Mouse (Mus musculus) adrenal gland, adult 18-20 months (tissue): Measurements from ENCODE around the gene Trub1. TPM values are rescaled to one million over a fixed set of nuclear protein-coding genes. Genes with fewer than 3 reads are reported as not detected.

ENCODE experiments used
- DNase-seq, 2 experiments: peaks; one replicate each; pipeline ENCODE4 v3.0.0; 2021 to 2022; ENCODE audit warnings: low spot score in 2 of 2
- total RNA-seq, 2 experiments: library from RNA; stranded (reverse); gene quantifications; 1 replicate in 1 of 2; 2 replicates in 1 of 2; pipeline ENCODE4 v1.2.3; 2021

Trub1 gene
- total RNA-seq, 2 experiments from 2014 or later, result 10.1 to 16.8 TPM

DNA sequence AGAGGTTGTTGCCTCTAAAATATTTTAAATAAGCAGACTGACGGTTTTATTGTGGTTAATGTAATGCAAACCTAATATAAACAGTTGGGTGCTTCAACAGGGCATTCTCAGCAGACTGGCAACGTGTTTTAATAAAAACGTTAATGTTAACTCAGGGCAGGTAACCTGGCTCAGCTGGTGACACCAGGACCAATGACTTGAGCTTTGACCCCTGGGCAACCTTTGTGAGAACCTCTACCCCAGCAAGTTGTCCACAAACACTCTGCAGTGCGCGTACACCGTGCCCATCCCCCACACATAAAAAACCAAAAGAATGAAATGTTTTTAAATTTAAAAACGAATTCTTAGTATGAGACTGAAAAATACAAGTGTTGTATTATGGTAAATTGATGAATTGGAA lies 36.8 kb downstream of the Trub1 start:
- DNase-seq, result no peak

DNA sequence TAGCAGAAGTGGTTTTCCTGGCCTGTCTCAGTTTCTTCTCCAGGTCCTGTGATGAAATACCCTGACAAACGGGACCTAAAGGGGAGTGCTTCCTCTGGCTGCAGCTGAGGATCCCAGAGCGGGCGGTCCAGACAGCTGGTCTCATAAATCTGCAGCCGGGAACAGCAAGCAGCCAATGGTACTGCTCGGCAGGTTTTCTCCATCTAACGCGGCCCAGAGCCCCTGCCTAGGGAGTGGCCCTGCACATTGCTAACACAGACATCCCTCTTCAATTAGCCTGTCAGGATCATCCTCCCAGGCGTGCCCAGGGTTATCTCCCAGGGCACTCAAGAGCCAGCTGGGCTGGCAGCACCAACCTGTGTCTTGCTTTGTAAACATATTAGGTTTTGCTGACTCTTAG lies 38.3 kb downstream of the Trub1 start:
- DNase-seq, result no peak

DNA sequence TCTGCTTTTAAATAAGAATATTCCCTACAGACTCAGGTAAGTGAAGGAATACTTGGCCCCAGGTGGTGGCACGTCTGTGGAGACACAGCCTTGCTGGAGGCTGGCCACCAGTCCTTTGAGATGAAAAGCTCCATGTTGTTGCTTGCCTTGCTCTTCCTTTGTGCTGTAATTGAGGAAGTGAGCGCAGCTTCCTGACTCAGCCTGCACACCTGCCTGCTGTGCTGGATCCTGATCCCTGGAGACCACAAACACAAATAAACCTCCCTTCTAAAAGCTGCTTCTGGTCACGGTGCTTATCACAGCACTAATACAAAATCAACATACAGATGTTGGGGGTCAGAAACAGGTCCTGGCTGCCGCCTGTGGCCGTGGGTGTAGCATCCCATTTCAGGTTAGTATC lies 41.3 kb downstream of the Trub1 start:
- no peak for DNase-seq

DNA sequence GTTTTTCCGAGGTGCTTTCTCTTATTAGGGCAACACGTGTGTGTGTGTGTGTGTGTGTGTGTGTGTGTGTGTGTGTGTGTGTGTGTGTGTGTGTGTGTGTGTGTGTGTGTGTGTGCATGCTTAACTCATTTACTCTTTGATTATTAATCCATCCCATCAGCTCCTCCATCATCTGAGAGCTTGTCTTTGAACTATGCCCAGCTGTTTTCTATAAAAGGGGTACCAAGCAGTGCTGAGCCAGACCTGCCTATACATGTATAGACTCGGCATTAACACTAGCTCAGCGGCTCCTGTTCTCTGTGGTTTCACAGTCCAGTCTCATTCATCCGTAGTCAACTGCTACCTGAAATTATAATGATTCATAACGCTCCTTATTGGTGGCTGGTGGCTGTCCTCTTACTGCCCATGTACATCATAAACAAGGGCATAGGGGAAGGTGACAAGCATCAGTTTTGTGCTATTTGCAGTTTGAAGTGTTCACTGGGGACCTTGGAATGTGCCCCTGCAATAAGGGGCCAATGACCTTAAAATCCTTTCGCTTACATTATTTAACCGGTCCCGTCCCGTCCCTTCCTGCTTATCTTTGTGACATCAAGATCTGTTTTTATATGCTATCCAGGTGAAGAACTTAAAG lies 45.5 kb downstream of the Trub1 start:
- DNase-seq, result no peak

DNA sequence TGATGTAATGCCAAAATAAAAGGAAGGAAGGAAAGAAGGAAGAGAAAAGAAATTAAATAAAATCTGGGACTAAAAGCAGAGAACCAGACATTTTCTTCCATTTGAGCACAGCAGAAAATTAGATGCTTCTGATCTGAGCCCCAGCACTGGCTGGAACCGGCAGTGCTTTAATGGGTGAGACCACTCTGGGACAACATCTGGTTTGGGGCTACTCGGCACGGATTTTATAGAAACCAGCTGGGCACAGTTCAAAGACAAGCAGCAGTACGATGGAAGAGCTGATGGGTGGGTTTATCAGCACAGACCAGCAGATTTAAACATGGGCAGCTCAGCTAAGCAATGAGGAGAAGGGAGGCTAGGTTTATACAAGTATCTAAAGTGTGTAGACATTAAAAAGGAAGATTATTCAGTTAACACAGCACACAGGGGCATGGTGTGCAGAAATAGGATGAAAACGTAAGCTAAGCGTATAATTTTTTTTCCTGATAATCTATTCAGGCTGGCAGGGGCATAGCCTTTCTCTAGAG lies 46.2 kb downstream of the Trub1 start:
- DNase-seq, result no peak

DNA sequence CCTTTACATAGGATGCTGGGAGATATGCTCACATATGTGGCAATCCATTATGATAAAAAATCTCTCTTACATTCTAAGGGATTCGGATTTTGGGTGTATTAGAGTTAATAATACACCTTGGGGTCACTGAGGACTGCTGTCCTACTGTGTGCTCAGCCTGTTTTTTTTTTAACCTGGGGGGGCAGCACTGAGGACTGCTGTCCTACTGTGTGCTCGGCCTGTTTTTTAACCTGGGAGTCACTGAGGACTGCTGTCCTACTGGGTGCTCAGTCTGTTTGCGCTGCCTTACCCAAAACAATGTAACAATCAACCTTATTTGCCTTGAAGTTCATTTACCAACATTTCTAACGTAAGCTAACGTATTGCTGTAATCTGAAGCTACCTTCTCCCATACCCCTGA lies 47.5 kb downstream of the Trub1 start:
- DNase-seq, result no peak

DNA sequence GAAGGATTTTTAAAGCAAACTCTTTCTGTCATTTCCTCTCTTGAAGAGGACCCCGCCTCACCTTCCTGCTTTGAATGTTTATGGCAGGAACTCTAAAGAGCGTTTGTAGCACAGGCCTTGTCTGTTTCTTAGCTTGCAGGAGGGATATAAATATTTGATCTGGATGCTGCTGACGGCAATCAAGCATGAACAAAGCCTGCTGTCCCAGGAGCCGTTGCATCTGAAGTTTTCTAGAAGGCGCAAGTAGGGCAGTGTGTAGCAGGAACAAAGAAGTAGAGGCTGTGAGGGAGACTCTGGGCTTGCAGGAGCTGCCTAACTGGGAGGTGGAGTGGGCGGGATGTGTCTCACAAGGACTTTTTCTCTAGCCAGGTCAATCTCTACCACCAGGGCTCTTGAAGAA lies 50.4 kb downstream of the Trub1 start:
- DNase-seq, result no peak

DNA sequence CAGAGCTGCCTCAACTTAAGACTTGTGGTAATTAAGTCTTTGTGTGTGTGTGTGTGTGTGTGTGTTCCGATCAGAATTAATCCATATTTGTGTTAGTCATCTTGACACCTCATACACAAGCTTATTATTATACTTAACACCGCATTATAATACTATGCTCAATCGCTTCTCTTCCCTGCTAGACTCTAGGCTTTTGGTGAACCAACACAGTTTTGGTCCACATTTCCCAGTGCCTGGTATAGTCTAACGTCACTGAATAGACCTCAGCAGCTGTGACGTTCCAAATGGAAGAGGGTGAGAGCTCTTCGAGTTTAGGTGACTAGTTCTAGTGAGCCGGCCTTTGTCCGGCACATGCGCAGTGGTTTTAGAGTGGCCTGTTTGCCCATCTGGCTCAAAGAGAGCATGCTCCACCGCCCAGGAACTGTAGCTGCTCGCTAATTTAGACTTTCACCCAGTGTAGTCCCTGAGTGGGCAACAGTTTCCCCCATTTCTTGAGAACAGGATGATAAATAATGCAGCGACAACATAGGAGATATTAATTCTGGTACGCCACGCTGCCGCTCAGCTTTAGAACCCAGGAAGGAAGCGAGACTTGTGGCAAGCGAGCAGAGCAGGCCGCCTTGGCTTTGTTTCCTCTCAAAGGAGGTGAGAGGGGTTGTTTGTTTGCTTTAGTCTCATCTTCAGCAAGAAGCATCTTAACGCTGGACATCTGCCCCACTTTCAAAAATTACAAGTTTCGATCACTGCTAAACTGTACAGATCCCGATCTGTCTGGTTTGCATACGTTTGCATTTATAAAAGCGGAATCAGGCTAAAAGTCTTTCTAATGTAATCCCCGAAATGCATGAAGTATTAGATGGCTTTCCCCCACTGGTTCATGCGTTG lies 52.6 kb downstream of the Trub1 start:
- no peak for DNase-seq

DNA sequence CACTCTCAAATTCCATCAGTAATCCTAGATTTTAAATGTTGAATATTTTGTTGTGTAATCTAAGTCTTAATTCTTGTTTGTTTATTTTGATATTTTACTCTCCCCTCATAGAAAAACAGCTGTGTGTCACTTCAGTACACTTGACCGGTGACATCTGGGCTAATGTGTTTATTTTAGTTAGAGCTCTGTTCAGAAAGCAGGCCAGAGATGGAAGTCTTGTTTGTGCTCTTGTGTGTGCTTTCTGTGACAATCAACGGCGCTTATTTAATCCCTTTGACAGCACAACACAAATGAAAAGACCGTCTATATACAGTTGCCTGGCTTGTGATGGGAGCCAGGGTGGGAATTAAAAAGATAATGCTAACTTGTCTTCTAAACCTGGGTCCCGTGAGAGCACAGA lies 53.9 kb downstream of the Trub1 start:
- no peak for DNase-seq

DNA sequence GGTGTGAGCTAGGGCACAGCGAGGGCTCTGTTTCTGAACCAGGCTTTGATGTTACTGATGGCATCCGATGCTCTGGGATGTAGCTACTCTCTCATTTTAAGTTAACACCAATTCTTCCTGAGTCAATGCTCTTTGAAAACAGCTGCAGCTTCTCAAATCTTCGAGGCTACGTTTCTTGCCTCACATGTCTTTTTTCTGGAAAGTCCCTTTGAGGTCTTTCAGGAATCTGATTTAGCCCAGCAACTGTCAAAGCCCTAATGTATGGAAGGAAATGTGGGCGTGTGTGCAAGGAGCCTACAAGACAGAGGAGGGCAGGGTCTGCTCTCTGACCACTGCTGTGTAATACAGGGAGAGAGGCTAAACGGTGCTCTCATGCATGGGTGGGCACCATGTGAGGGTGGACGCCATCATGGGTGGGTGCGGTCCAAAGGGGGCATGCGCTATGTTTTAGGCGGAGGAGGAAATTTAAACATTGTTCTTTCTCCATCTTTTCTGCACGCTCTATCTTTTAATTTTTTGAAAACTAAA lies 55.6 kb downstream of the Trub1 start:
- DNase-seq, result no peak

DNA sequence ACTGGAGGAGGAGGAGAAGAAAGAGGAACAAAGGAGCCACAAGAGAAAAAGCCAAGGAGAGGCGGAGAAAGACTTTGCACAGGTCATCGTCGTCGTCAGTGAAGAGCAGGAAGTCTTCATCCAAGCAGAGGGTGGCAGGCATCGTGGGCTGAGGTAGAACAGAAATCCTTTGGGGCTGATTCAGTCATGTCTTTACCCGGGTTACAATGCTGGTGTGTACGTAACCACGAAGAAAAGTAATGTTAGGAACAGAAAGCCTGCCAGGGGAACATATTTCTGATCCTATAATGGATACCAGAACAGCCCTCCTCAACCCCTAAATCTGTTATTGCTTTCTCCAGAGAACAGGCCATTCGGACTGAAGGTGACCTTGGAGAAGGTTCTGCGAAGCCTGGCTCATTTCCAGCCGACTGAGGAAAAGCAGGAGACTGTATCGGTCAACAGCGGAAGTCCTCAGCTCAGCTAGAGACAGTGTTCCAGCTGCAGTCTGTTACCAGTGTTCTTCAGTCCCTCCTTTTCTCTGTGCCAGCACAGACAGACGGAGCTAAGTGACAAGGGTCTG lies 57.1 kb downstream of the Trub1 start:
- peak in 1 of 2 experiments; percentile 33 for DNase-seq

DNA sequence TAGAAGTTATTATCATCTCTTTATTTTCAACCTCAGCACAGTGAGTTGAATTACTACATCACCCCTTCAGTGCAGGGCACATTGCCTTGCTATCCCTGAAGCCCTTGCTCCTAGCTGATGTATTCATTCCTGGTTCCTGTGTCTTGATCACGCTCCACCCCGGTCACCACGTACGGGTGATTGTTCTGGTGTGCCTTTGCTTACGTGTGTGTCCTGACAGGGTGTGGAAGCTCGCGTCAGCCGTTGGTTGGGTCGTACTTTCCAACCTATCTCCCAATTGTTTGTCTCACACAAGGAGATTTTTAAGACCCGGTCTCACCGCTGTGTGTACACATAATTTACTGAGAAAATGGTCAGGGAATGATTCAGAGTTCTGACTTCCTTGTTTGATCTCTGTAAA lies 58.1 kb downstream of the Trub1 start:
- no peak for DNase-seq

DNA sequence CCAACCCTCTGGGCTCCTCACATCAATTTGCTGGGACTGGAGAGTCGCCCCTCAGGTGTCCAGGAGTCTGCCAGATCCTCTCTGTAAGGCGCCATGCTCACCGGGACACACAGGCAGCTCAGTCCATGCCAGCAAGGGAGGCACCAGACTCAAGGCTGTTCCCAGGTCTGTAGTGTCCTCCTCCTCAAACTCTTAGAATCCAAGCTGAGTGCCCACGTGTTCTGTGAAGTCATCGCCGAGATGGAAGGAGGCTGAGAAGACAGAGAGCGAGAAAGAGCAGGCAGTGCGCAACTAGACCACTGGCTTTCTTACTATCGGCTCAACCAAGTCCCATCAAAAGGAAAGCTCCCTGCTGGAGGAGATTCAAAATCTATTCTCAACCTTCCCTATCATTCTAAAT lies 60.4 kb downstream of the Trub1 start:
- DNase-seq, result no peak

DNA sequence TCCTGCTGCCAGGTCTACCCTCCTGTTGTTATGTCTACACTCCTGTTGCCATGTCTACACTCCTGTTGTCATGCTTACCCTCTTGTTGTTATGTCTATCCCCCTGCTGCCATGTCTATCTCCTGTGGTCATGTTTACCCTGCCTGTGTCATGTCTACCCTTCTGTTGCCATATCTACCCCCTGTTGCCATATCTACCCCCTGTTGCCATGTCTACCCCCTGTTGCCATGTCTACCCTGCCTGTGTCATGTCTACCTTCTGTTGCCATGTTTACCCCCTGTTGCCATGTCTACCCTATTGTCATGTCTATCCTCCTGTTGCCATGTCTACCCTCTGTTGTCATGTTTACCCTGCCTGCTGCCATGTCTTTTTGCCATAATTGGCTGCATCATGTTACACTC lies 69.0 kb downstream of the Trub1 start:
- DNase-seq, result no peak

DNA sequence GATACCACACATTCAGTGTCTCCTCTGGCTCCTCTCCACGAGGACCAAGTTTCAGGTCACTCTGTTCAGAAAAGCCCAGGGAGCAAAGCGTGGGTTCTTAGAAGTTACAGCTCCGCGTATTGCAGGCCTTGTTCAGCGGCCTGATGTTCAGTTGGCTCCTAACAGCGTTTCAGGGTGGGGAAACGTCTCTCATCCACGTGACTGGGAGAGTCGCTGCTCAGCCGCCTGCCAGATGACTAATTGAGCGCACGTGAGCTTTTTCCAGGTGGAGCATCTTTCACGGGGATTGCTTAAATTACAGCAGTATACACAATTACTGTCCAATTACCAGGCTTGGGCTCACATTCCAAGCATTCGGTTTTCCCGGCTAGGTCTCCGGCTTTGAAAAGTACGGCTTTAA lies 70.7 kb downstream of the Trub1 start:
- no peak for DNase-seq

DNA sequence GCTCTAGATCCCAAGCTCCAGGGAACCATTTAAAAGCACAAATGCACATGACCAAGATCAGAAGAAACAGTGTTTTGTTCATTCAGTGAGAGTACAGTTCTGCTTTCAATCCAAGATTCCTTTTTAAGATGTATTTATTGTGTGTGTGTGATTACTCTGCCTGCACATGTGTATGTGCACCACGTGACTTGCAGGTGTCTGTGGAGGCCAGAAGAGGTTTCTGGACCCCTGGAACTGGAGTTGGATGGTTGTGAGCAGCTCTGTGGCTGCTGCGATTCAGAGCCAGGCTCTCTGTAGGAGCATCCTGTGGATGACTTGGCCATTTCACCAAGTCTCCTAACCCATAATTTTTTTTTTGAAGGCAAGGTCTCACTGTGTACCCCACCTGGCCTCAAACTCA lies 73.0 kb downstream of the Trub1 start:
- DNase-seq, result no peak

DNA sequence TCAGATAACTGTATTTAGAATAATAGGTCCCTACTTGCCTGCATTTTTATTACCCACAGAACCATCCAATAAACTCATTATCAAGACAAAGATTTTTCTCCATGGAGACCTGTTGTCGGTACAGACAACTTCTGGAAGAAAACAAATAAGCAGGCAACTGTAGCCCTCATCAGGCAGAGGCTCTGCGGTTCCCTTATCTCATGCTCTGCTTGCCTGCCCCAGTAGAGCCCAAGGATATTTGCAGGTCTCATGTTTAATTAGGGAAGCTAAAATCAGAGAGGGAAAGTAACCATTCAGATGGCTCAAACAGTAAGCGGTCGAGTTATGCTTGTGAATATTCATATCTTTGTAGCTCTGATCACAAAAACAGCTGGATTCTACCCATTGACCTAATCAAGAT lies 77.5 kb downstream of the Trub1 start:
- DNase-seq, result no peak

DNA sequence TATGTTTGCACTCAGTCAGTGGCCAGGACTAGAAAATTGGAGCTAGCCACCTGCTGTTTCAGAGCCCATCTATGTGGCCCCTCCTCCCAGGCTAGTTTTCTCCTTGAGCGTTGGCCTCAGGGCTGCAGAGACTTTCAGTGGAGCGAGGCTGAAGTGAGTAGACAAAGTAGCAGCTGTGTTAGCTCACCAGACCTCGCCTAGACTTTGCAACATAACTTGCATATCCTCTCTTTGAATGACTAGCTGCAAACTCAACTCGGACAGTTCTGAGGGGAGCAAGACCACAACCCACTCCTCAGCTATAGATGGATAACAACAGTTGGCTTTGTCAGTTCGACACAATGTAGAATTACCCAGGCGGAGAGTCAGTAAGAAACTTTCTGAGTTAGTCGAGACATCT lies 81.5 kb downstream of the Trub1 start:
- DNase-seq, result no peak

DNA sequence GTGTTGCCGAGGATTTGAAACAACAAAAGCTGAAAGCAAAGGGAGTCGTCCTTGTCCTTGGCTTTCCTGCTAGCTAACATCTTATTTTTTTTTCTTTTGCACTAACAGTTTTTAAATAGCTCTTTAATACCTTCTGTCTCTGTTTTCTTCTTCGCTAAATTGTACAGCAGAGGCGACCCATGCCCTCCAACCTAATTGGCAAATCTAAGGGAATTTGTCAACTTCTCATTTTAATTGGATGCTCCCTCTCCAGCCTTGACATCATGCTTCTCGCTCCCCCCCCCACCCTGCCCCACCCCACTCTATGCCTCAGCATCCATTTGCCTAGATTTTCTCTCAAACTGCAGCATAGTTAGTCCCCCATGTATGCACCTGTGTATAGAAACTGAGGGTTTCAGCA lies 83.8 kb downstream of the Trub1 start:
- no peak for DNase-seq

DNA sequence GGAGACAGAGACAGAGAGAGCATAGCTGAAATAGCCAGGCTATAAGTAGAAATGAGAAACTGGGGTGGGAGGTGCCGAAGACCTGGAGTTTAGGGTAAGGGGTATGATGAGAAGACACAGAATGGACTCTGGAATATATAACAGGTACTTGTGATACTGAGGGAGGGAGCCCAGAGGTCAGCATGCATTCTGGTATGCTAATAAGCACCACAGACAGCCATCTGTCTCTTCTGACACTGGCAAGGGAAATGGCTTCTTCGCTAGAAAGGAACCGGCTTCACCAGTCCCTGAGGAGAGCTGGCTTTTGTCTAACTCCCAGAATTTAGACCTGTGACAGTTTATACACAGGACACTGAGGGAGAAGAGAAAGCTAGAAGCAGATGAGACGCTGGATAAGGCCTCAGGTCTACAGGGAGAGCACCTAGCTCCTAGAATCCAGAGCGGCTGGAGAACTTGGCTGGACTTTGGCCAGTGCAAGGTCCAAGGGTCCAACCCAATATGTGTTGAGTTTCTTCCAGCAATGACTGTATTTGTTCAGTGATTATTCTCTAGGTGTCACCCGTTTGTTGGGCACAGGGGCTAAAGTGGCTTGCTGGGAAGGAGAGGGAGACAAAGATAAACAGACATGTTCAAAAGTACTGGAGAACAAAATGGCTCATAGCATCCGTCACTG lies 84.9 kb downstream of the Trub1 start:
- DNase-seq, result no peak

DNA sequence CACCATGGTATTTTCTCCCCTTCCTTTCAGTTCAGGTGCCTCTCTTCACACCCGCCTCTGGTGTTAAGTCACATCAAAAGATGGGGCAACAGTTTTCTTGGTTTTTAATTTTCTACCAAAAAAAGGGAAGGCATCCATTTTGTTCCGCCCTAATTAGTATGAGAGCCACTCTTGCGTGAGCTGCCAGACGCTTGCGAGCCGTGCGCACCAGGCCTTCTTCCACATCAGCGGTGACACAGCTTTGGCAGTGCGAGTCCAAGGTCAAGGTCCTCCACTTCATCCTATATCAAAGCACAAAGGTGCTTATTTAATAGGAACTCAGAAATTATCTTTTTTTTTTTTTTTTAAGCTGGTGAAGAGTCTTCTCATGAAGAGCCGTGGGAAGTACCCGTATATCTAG lies 87.4 kb downstream of the Trub1 start:
- DNase-seq, result no peak
